Mouse (Mus musculus) embryo, embryonic 10.5 days (tissue): ENCODE results near the gene Grik4.

Experiments
- DNase-seq: peaks from one replicate; pipeline ENCODE4 v3.0.0-alpha.2; 2015; ENCODE audit warnings: low spot score

Grik4 gene

DNA sequence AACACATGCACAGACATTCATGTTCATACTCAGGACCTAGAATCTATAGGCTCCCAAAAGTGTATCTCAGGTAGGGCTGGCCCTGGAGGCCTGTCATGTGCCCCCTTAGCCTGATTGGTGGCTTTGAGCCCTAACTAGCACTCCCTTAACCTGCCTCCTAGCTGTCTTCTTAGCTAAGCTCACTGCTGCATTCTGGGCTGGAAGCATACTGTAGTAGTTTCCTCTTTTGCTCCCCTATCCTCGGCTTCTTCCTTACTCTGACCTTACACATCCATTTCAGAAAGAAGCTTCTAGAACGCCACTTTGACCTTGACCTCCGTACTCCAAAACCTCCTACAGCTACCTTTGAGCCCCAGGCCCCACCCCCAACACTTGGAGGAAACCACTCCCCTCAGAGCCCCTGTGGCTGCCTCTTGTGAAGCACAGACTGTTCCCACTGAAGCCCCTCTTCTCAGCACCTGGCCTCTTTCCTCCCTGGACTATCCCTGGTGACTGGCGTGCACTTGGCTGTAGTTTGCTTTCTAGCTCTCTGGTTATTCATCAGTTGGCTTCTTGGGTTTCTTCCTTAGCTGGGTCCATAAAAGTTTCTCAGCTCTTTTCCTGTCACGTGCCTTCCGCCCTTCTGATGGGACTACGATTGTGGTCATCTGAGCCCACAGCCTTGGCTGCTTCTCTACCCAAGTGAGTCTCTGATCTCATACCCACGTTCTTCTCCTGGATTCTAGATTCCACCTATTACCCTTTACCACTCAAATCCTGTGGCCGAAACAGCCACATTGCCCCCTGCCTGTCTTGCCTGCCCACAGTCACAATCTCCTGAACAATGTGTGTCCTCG lies 84.1 kb downstream of the Grik4 start:
- DNase-seq: no peak

DNA sequence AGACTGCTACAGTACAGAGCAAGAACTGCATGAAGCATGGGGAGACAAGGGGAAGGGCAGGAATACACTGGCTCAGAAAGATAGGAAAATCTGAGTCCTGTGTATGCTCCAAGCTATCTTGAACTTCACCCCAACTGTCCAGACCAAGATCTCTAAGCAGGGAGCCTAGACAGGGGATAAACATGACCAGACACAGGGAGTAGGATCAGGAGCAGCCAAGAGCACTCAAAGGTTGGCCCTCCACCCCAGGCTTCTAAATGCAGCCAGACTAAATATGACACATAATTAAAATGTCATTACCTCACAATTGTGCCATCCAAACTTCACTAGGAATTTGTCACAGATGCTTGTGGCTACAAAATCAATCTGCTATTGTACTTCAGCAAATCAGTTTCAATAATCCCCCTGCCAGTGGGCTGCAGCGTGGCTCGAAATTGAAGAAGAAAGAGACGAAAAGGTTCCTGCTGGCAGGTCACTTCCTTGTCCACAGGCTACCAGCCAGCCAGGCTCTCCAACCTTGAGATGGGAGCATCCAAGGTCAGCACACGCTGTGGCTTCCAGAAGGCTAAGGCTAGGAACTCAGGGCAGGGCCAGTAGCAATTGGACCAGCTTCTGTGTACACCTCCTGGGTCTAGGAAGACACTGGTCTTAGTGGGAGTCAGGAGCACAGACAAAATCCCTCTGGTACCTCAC lies 85.1 kb downstream of the Grik4 start:
- no peak for DNase-seq

GRCm38 (mm10) chr9:42858576-42858975 lies 85.7 kb downstream of the Grik4 start:
- no peak for DNase-seq

- no peak for DNase-seq
These were observed 86.5 kb downstream of the Grik4 start for GRCm38 (mm10) chr9:42857756-42858155.

DNA sequence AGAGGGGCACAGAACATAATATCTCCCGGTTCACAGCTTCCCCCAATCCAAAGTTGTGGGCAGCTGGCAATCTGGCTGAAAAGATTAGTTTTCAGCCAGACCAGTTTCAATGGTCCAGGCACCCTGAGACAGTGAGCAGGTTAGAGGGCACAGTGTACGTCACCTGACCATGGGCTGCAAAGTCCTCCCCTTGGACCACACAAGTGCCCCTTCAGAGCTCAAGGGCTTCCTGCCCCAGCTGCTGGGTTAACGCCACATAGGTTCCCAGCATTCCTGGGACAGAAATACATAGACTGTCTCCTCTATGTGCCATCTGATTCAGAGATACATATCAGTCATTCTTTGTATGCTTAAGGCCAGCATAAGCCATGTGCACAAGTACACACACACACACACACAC lies 91.2 kb downstream of the Grik4 start:
- no peak for DNase-seq

GRCm38 (mm10) chr9:42850063-42850462 lies 94.2 kb downstream of the Grik4 start:
- DNase-seq: no peak

DNA sequence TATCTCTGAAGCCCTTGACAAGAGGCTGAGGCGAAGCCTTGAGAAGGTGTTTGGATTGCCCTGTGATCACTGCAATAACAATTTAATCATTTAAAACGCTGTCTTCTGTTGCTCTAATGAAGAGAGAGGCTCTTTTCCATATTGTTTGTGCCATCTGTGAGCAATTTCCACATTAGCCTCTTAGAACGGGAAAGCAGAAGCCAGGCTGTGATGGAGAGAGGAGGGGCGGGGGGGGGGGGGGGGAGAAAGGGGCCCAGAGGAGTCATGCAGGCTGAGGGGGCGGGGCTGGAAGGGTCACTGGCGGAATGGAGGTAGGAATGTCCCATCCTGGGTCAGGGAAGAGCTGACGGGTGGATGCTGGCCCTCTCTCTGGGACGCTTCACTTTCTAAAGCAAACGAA lies 96.2 kb downstream of the Grik4 start:
- DNase-seq: peak; percentile 29

- no peak for DNase-seq
These were observed 97.4 kb downstream of the Grik4 start for GRCm38 (mm10) chr9:42846676-42847425.

DNA sequence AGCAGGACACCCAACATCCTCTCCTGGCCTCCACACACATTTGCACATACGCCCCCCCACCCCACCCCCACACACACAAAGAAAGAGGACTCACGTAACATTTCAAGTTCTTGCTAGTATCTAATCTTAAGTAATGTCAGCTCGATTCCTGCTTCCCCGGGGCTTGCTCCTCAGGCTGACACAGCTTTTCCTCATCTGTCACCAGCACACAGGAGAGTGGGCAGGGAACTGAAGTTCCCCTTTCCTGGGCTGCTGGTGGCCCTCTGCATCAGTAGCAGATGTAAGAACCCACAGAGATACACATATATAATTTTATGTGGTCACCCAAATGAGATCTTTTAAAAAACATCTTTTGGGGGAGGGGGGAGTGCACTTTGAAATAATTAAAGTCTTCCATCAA lies 98.2 kb downstream of the Grik4 start:
- DNase-seq: no peak

DNA sequence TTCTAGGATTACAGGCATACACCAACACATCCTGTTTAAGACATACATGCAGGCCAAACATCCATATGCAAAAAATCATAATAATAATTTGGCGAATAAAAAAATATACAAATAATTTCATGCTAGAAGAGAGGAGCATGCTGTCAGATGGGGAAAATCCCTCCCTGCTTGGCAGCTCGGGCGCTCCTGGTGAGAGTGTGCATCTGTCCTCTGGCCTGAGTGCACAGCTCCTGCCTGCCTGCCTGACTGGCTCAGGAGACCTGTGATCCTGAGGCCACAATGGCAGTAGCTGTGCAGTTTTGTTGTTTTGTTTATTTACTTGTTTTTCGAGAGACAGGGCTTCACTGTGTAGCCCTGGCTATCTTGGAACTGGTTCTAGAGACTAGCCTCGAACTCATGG lies 100.0 kb downstream of the Grik4 start:
- no peak for DNase-seq

DNA sequence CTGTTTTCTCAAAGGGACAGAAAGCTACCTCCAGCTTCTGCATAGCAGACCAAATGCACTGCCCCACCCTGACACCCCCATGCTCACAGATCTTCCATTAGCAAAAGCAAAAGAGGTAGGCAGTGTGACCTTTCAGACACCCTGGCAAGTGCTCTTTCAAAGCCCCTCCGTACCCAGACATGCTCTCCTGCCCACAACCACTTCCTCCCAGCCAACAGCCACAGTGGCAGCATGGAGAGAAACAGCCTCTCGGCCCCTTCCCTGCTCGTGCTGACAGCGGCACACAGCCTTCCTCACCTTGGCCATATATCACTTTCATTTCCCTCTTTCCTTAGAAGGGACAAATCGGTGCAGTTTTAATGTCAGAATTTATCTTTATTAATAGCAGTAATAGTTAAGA lies 106.0 kb downstream of the Grik4 start:
- DNase-seq: no peak

GRCm38 (mm10) chr9:42837498-42837897 lies 106.8 kb downstream of the Grik4 start:
- no peak for DNase-seq

DNA sequence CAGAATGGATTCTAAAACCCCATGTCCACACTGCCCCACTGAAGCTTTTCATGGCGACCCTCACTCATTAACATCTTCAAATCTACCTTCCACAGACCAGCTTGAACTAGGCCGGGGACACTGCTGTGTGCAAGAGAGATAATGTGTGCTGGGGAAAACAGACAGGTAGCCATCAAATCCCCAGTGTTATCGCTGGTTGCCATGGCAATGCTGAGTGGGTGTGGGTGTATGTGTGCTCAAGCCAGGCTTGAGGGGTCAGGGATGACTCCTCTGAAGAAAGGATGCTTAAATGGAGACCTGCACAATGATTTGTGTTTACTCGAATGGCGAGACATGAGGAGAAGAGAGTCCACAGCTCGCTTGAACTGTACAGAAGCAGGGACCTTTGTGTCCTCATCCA lies 112.7 kb downstream of the Grik4 start:
- DNase-seq: no peak

- peak; percentile 56 for DNase-seq
These were observed 125.0 kb downstream of the Grik4 start for GRCm38 (mm10) chr9:42819247-42819646.

DNA sequence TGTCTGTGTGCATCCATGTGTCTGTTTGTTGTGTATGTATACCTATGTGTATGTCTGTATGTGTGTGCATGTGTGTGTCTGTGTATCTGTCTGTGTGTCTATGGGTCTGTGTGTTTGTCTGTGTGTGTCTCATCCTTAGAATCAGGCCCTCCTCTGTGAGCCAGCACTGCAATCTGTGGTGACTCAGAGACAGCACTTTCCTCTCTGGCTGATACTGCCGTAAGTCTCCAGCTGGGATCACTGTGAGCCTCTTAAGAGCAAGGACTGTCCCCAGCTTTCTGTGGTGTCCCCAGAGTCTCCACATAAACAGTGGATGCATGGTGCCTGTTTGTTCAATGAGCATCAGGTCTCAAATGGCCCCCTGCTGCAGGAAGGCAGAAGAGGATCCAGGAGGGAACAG lies 127.5 kb downstream of the Grik4 start:
- no peak for DNase-seq

DNA sequence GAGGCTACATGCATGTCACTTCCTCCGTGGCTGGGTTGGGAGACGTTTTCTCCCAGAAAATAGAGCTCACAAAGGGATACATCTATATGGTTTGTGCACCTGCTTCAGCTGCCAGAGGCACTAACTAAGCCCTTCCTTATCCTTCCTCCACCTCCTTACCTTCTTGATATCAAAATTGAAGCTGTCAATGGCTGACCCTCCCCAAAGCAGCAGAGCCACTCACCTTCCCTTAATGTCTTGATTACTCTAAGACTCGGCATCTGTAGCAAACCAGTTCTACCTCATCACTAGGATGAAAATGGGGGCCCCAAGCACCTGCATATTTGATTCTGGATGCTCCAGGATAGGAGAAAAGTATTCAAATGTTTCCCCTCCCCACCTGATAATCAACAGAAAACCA lies 135.1 kb downstream of the Grik4 start:
- no peak for DNase-seq

DNA sequence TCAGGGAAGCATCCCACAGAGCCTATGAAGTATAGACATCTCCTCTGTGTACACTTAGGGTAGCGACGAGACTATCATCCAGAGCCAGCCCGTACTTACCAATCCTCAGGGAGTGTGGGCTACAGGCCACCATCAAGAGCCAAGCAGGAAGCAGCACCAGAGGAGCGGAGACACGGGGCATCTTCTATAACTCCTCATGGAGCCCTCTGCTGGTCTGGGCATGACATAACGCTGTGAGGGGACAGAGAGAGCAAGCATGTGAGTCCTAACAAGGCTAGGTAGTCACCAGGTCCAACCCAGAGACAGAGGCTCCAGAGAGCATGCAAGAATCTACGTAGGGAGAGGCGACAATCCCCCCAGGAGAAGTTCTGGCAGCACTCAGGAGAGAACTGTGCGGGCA lies 135.9 kb downstream of the Grik4 start:
- DNase-seq: peak; percentile 47

- DNase-seq: no peak
These were observed 141.2 kb downstream of the Grik4 start for GRCm38 (mm10) chr9:42803061-42803491.

GRCm38 (mm10) chr9:42801929-42802328 lies 142.4 kb downstream of the Grik4 start:
- DNase-seq: no peak

- no peak for DNase-seq
These were observed 144.2 kb downstream of the Grik4 start for GRCm38 (mm10) chr9:42800138-42800537.

DNA sequence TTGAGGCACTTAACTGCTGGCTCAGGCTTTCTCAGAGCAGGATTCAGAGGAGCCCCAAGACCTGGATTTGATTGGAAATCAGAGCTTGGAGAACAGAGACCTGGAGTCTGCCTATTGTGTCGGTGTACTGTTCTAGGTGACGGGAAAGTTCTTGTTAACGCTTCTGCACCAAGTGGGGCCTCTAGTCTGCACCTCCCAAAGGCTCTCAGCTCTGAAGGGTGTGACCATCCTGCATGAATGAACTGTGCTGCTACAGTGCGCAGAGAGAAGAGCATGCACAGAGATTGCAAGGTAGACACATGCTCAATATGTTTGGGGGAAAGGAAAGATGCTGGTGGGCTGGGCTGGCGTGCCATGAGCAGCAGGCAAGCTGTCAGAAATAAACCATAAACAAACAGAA lies 144.6 kb downstream of the Grik4 start:
- no peak for DNase-seq

GRCm38 (mm10) chr9:42799242-42799641 lies 145.1 kb downstream of the Grik4 start:
- DNase-seq: no peak

DNA sequence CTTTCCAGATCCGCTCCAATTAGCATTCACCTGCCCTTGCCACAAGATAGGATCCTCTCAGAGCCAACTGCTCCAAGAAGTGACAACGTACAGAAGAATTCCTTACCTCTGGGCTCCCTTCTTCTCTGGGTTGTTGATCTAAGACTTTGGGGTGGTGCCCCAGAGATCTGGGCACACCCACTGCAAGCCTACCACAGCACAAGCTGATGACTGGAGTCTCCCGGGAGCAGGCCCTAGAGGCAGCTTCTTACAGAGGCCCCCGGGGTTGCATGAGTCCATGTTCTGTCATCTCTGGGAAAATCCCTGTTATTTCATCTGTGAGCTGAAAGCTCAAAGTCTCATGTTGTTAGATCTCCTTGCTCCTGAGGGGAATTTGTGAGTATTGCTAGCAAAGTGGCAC lies 146.0 kb downstream of the Grik4 start:
- no peak for DNase-seq
